Mouse (Mus musculus) CD8-positive naive resting alpha-beta T cell, adult 57 days (primary cell): ENCODE results near the gene U2af1l4. TPM values are rescaled to one million over a fixed set of nuclear protein-coding genes. Genes with fewer than 3 reads are reported as not detected.

Source experiments
- total RNA-seq: library from RNA; stranded (reverse); gene quantifications from one replicate; pipeline ENCODE4 v1.2.4, GENCODE M21; 2023

U2af1l4 gene
- 77.5 TPM for total RNA-seq

GRCm38 (mm10) chr7:30563117-30563905 is at the start of gene U2af1l4, which contains the start of the genes Gm49396 and Psenen:
Gene U2af1l4, plus strand, starts transcription at chr7:30563301.
Gene Gm49396, plus strand, starts transcription at chr7:30563344.
Gene Psenen, minus strand, starts transcription at chr7:30563627.

GRCm38 (mm10) chr7:30534633-30535577 is 28.2 kb upstream of the U2af1l4 start, which contains the start of gene Arhgap33:
Gene Arhgap33, minus strand, starts transcription at chr7:30535060.

GRCm38 (mm10) chr7:30552102-30553020 is 10.7 kb upstream of the U2af1l4 start, which contains the start of the genes Hspb6 and Proser3:
Gene Hspb6, plus strand, starts transcription at chr7:30552178.
Gene Proser3, minus strand, starts transcription at chr7:30552299.

GRCm38 (mm10) chr7:30559443-30559954 is 3.6 kb upstream of the U2af1l4 start, which contains the start of gene Lin37:
Gene Lin37, minus strand, starts transcription at chr7:30559838.

GRCm38 (mm10) chr7:30564970-30565571 is 2.0 kb downstream of the U2af1l4 start, which contains the start of gene Igflr1:
Gene Igflr1, plus strand, starts transcription at chr7:30565427.

GRCm38 (mm10) chr7:30588676-30589434 is 25.8 kb downstream of the U2af1l4 start, which contains the start of gene Kmt2b:
Gene Kmt2b, minus strand, starts transcription at chr7:30588726.

GRCm38 (mm10) chr7:30598786-30599185 is 35.7 kb downstream of the U2af1l4 start, which contains the start of gene Zbtb32:
Gene Zbtb32, minus strand, starts transcription at chr7:30598909.

GRCm38 (mm10) chr7:30612654-30613402 is 49.7 kb downstream of the U2af1l4 start, which contains the start of gene Upk1a:
Gene Upk1a, minus strand, starts transcription at chr7:30612847.

Other genes with a start within 250 kb of the U2af1l4 start
- 4.1 TPM for gene Syne4, start 248.5 kb upstream of the U2af1l4 start, total RNA-seq
- gene E130208F15Rik, start 241.6 kb upstream of the U2af1l4 start, total RNA-seq: 2.1 TPM
- 6.2 TPM for gene Sdhaf1, start 239.4 kb upstream of the U2af1l4 start, total RNA-seq
- gene Lrfn3, start 200.5 kb upstream of the U2af1l4 start, total RNA-seq: not detected
- gene Tyrobp, start 149.5 kb upstream of the U2af1l4 start, total RNA-seq: 21.2 TPM
- gene Hcst, start 143.4 kb upstream of the U2af1l4 start, total RNA-seq: 181 TPM
- 60.6 TPM for gene Nfkbid, start 141.6 kb upstream of the U2af1l4 start, total RNA-seq
- 0.37 TPM for gene Aplp1, start 117.8 kb upstream of the U2af1l4 start, total RNA-seq
- gene Kirrel2, start 105.6 kb upstream of the U2af1l4 start, total RNA-seq: not detected
- not detected for gene Nphs1, start 105.0 kb upstream of the U2af1l4 start, total RNA-seq
- gene Prodh2, start 69.7 kb upstream of the U2af1l4 start, total RNA-seq: not detected
- gene Arhgap33, start 28.2 kb upstream of the U2af1l4 start, total RNA-seq: 7.0 TPM
- gene Hspb6, start 11.1 kb upstream of the U2af1l4 start, total RNA-seq: 4.1 TPM
- gene Proser3, start 11.0 kb upstream of the U2af1l4 start, total RNA-seq: 11.5 TPM
- 39.9 TPM for gene Lin37, start 3.5 kb upstream of the U2af1l4 start, total RNA-seq
- gene Gm49396, start within 50 bp of the U2af1l4 start, total RNA-seq: 30.1 TPM
- 104 TPM for gene Psenen, start 326 bp downstream of the U2af1l4 start, total RNA-seq
- gene Igflr1, start 2.1 kb downstream of the U2af1l4 start, total RNA-seq: 48.2 TPM
- gene Kmt2b, start 25.4 kb downstream of the U2af1l4 start, total RNA-seq: 106 TPM
- not detected for gene Zbtb32, start 35.6 kb downstream of the U2af1l4 start, total RNA-seq
- 0.49 TPM for gene Upk1a, start 49.5 kb downstream of the U2af1l4 start, total RNA-seq
- 185 TPM for gene Cox6b1, start 62.9 kb downstream of the U2af1l4 start, total RNA-seq
- not detected for gene Etv2, start 72.6 kb downstream of the U2af1l4 start, total RNA-seq
- 91.5 TPM for gene Rbm42, start 87.0 kb downstream of the U2af1l4 start, total RNA-seq
- gene Haus5, start 101.7 kb downstream of the U2af1l4 start, total RNA-seq: 37.6 TPM
- gene Pmis2, start 108.3 kb downstream of the U2af1l4 start, total RNA-seq: not detected
- not detected for gene 2200002J24Rik, start 135.6 kb downstream of the U2af1l4 start, total RNA-seq
- not detected for gene Atp4a, start 148.9 kb downstream of the U2af1l4 start, total RNA-seq
- gene Tmem147, start 166.2 kb downstream of the U2af1l4 start, total RNA-seq: 47.1 TPM
- not detected for gene Gapdhs, start 180.4 kb downstream of the U2af1l4 start, total RNA-seq
- gene Sbsn, start 188.2 kb downstream of the U2af1l4 start, total RNA-seq: 6.2 TPM
- gene Dmkn, start 200.5 kb downstream of the U2af1l4 start, total RNA-seq: not detected
- not detected for gene Krtdap, start 224.6 kb downstream of the U2af1l4 start, total RNA-seq